Mouse (Mus musculus) lung, postnatal 0 days (tissue): ENCODE measurements around the gene Wipf1.

ENCODE experiments used
- CTCF ChIP-seq: IDR thresholded peaks from 2 replicates; pipeline ENCODE4 v1.5.1; 2016; ENCODE audit warnings: antibody characterized with exemption, mild to moderate bottlenecking
- EP300 ChIP-seq: IDR thresholded peaks from 2 replicates; pipeline ENCODE4 v1.6.1; 2016; ENCODE audit warnings: antibody characterized with exemption, mild to moderate bottlenecking, control low read depth

- no peak for TF ChIP-seq CTCF
- no peak for TF ChIP-seq EP300
Measured at GRCm38 (mm10) chr2:73526691-73527090, 2.8 kb downstream of the Wipf1 start.
